Mouse (Mus musculus): ENCODE data around the gene Cdk14. TPM values are rescaled to one million over a fixed set of nuclear protein-coding genes. Genes with fewer than 3 reads are reported as not detected.

The Cdk14 gene
- polyA plus RNA-seq, 1 experiment: 14.8 TPM

GRCm38 (mm10) chr5:4801971-4802370 is 618.1 kb downstream of the Cdk14 start:
- TF ChIP-seq EP300 (IDR thresholded peaks at IDR 0.05; ENCODE audit: insufficient read depth, low read depth, low read length) (no peak), POLR2A (IDR thresholded peaks at IDR 0.05; ENCODE audit: insufficient read depth, low read length) (no peak), CTCF (IDR thresholded peaks at IDR 0.05; ENCODE audit: low read depth, low read length) (no peak)
- H3K9ac ChIP-seq (ENCODE audit: low read depth, poor library complexity, severe bottlenecking): no peak overlapping the region
- H3K9me3 ChIP-seq (replicated peaks; ENCODE audit: control insufficient read depth, insufficient read depth, low read length, poor library complexity, severe bottlenecking): no peaks in the 10 kb centered on the region
- no peaks in the 10 kb centered on the region for H3K4me1 ChIP-seq (ENCODE audit: control insufficient read depth, insufficient read depth, low read length)
- no peak overlapping the region for H3K27ac ChIP-seq (ENCODE audit: insufficient read depth, low read length)
- no peaks in the 10 kb centered on the region for H3K27me3 ChIP-seq (ENCODE audit: control insufficient read depth, insufficient read depth, low read length, poor library complexity, severe bottlenecking)
- H3K4me3 ChIP-seq (ENCODE audit: low read depth, low read length): no peak overlapping the region
- H3K36me3 ChIP-seq (ENCODE audit: control insufficient read depth, insufficient read depth, low read length, poor library complexity, severe bottlenecking): no peaks in the 10 kb centered on the region

GRCm38 (mm10) chr5:4801096-4801850 is 618.8 kb downstream of the Cdk14 start:
- no peak overlapping the region for H3K9ac ChIP-seq (ENCODE audit: low read depth, poor library complexity, severe bottlenecking)

GRCm38 (mm10) chr5:4791219-4791618 is 628.9 kb downstream of the Cdk14 start:
- no peak overlapping the region for H3K27ac ChIP-seq (ENCODE audit: insufficient read depth, low read length)
- H3K9ac ChIP-seq (ENCODE audit: low read depth, poor library complexity, severe bottlenecking): no peak overlapping the region
- H3K9me3 ChIP-seq (replicated peaks; ENCODE audit: control insufficient read depth, insufficient read depth, low read length, poor library complexity, severe bottlenecking): no peaks in the 10 kb centered on the region
- H3K36me3 ChIP-seq (ENCODE audit: control insufficient read depth, insufficient read depth, low read length, poor library complexity, severe bottlenecking): no peaks in the 10 kb centered on the region
- no peak for TF ChIP-seq CTCF (IDR thresholded peaks at IDR 0.05; ENCODE audit: low read depth, low read length)
- TF ChIP-seq EP300 (IDR thresholded peaks at IDR 0.05; ENCODE audit: insufficient read depth, low read depth, low read length): no peak
- no peak for TF ChIP-seq POLR2A (IDR thresholded peaks at IDR 0.05; ENCODE audit: insufficient read depth, low read length)
- H3K4me3 ChIP-seq (ENCODE audit: low read depth, low read length): no peak overlapping the region
- no peaks in the 10 kb centered on the region for H3K4me1 ChIP-seq (ENCODE audit: control insufficient read depth, insufficient read depth, low read length)
- H3K27me3 ChIP-seq (ENCODE audit: control insufficient read depth, insufficient read depth, low read length, poor library complexity, severe bottlenecking): no peaks in the 10 kb centered on the region

More at GRCm38 (mm10) chr5:4801096-4801850, 618.8 kb downstream of the Cdk14 start:
- TF ChIP-seq CTCF (IDR thresholded peaks at IDR 0.05; ENCODE audit: low read depth, low read length) (no peak), POLR2A (IDR thresholded peaks at IDR 0.05; ENCODE audit: insufficient read depth, low read length) (no peak), EP300 (IDR thresholded peaks at IDR 0.05; ENCODE audit: insufficient read depth, low read depth, low read length) (no peak)
- no peak overlapping the region for H3K27ac ChIP-seq (ENCODE audit: insufficient read depth, low read length)
- no peaks in the 10 kb centered on the region for H3K27me3 ChIP-seq (ENCODE audit: control insufficient read depth, insufficient read depth, low read length, poor library complexity, severe bottlenecking)
- no peaks in the 10 kb centered on the region for H3K9me3 ChIP-seq (replicated peaks; ENCODE audit: control insufficient read depth, insufficient read depth, low read length, poor library complexity, severe bottlenecking)
- H3K4me1 ChIP-seq (ENCODE audit: control insufficient read depth, insufficient read depth, low read length): no peaks in the 10 kb centered on the region
- no peaks in the 10 kb centered on the region for H3K36me3 ChIP-seq (ENCODE audit: control insufficient read depth, insufficient read depth, low read length, poor library complexity, severe bottlenecking)
- no peak overlapping the region for H3K4me3 ChIP-seq (ENCODE audit: low read depth, low read length)

GRCm38 (mm10) chr5:4790265-4790664 is 629.8 kb downstream of the Cdk14 start:
- no peaks in the 10 kb centered on the region for H3K27me3 ChIP-seq (ENCODE audit: control insufficient read depth, insufficient read depth, low read length, poor library complexity, severe bottlenecking)
- TF ChIP-seq POLR2A (IDR thresholded peaks at IDR 0.05; ENCODE audit: insufficient read depth, low read length) (no peak), CTCF (IDR thresholded peaks at IDR 0.05; ENCODE audit: low read depth, low read length) (no peak), EP300 (IDR thresholded peaks at IDR 0.05; ENCODE audit: insufficient read depth, low read depth, low read length) (no peak)
- H3K4me3 ChIP-seq (ENCODE audit: low read depth, low read length): no peak overlapping the region
- no peak overlapping the region for H3K9ac ChIP-seq (ENCODE audit: low read depth, poor library complexity, severe bottlenecking)
- H3K4me1 ChIP-seq (ENCODE audit: control insufficient read depth, insufficient read depth, low read length): no peaks in the 10 kb centered on the region
- H3K27ac ChIP-seq (ENCODE audit: insufficient read depth, low read length): no peak overlapping the region
- no peaks in the 10 kb centered on the region for H3K36me3 ChIP-seq (ENCODE audit: control insufficient read depth, insufficient read depth, low read length, poor library complexity, severe bottlenecking)
- H3K9me3 ChIP-seq (replicated peaks; ENCODE audit: control insufficient read depth, insufficient read depth, low read length, poor library complexity, severe bottlenecking): no peaks in the 10 kb centered on the region

- H3K4me1 ChIP-seq (ENCODE audit: control insufficient read depth, insufficient read depth, low read length): no peaks in the 10 kb centered on the region
- no peak for TF ChIP-seq EP300 (IDR thresholded peaks at IDR 0.05; ENCODE audit: insufficient read depth, low read depth, low read length)
- TF ChIP-seq POLR2A (IDR thresholded peaks at IDR 0.05; ENCODE audit: insufficient read depth, low read length): no peak
- TF ChIP-seq CTCF (IDR thresholded peaks at IDR 0.05; ENCODE audit: low read depth, low read length): no peak
- no peaks in the 10 kb centered on the region for H3K27me3 ChIP-seq (ENCODE audit: control insufficient read depth, insufficient read depth, low read length, poor library complexity, severe bottlenecking)
- H3K4me3 ChIP-seq (ENCODE audit: low read depth, low read length): no peak overlapping the region
- H3K36me3 ChIP-seq (ENCODE audit: control insufficient read depth, insufficient read depth, low read length, poor library complexity, severe bottlenecking): no peaks in the 10 kb centered on the region
- H3K27ac ChIP-seq (ENCODE audit: insufficient read depth, low read length): no peak overlapping the region
- no peak overlapping the region for H3K9ac ChIP-seq (ENCODE audit: low read depth, poor library complexity, severe bottlenecking)
- H3K9me3 ChIP-seq (replicated peaks; ENCODE audit: control insufficient read depth, insufficient read depth, low read length, poor library complexity, severe bottlenecking): no peaks in the 10 kb centered on the region
Measured at GRCm38 (mm10) chr5:4788484-4788883, 631.6 kb downstream of the Cdk14 start.

- H3K9ac ChIP-seq (ENCODE audit: low read depth, poor library complexity, severe bottlenecking): no peak overlapping the region
- no peaks in the 10 kb centered on the region for H3K4me1 ChIP-seq (ENCODE audit: control insufficient read depth, insufficient read depth, low read length)
- no peak for TF ChIP-seq CTCF (IDR thresholded peaks at IDR 0.05; ENCODE audit: low read depth, low read length)
- no peak for TF ChIP-seq EP300 (IDR thresholded peaks at IDR 0.05; ENCODE audit: insufficient read depth, low read depth, low read length)
- no peak for TF ChIP-seq POLR2A (IDR thresholded peaks at IDR 0.05; ENCODE audit: insufficient read depth, low read length)
- H3K27ac ChIP-seq (ENCODE audit: insufficient read depth, low read length): no peak overlapping the region
- no peaks in the 10 kb centered on the region for H3K9me3 ChIP-seq (replicated peaks; ENCODE audit: control insufficient read depth, insufficient read depth, low read length, poor library complexity, severe bottlenecking)
- no peak overlapping the region for H3K4me3 ChIP-seq (ENCODE audit: low read depth, low read length)
- H3K27me3 ChIP-seq (ENCODE audit: control insufficient read depth, insufficient read depth, low read length, poor library complexity, severe bottlenecking): no peaks in the 10 kb centered on the region
- no peaks in the 10 kb centered on the region for H3K36me3 ChIP-seq (ENCODE audit: control insufficient read depth, insufficient read depth, low read length, poor library complexity, severe bottlenecking)
Measured at GRCm38 (mm10) chr5:4786816-4787215, 633.3 kb downstream of the Cdk14 start.
